Mouse (Mus musculus): ENCODE data around the gene Ncoa5.

The Ncoa5 gene

DNA sequence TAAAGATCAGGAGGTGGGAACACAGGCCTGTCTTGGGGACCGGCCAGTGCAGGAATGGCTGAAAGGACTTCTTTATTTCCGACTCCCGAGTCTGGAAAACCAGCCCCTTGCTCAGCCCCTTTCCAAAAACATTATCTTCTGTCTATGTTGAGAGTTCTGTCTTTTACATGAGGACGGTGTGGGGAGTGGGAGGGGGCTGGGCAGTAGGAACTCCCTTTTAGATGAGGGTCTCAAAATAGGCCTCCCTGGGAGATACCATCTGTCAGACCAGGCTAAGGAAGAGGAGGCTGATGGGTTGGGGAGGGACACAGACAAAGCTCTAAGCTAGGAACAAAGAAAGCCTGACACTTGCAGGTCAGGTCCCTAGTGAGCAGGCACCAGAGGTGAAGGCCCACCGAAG lies 14.4 kb upstream of the Ncoa5 start:
- ATAC-seq (ENCODE audit: low TSS enrichment), result no peak

DNA sequence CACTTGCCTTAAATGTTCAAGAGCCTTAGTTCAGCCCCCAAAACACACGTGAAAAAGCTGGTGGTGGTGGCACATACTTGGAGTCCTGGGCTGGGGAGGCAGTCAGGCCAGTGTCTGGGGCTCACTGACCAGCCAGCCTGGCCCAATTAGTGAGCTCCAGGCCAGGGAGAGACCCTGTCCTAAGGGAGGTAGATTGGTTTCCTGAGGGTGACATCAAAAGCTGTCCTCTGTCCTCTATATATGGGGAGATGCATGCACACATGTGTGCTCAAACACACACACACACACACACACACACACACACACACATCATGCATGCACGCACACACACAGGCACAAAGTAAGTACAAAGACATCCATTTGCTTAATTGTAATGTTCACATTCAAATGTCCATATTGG lies 9.1 kb upstream of the Ncoa5 start:
- ATAC-seq (ENCODE audit: low TSS enrichment), result no peak

DNA sequence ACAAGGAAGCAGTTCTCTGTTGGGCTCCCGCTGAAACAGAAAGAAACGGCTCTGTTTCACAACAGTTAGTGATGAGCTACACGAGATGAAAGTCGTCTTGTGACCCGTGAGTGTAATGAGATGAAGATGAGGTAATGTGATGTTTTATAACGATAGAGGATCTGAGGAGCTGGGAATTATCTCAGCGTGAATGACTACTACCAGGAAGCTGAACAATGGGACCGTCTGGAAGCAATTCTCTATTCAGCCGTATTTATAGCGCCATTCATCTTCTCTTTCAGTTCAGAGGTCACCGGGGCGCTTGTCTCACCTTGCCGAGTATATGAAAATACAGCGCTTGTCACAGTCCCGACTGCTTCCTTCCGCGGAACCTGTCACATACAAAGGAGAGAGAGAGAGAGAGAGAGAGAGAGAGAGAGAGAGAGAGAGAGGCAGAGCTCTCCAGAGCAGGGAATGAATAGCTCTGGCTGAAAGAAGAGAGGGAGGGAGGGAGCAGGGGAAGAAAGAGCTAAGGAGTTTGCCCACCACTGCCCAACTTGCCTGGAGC lies 8.5 kb upstream of the Ncoa5 start:
- peak; percentile 41; the same call in 1 of the 2 replicates for ATAC-seq (ENCODE audit: low TSS enrichment)

DNA sequence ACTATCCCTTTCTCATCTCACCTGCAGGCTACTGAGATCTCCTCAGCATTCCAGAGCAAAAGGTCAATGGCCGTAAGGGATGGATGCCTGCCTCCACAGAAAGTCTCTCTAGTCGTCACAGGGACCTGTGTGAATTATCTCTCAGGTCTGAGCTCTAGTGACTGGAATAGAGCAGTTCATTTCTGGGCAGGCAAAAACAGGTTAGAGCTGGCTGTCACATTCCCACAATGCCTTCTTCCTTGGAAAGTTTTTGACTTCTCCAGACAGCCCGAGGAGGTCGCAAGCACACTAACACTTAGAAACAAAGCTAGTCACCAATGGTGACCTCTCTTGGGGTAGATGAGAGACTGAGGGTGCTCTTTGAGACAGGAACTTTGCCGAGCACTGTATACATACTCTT lies 7.5 kb upstream of the Ncoa5 start:
- ATAC-seq (ENCODE audit: low TSS enrichment), result no peak

DNA sequence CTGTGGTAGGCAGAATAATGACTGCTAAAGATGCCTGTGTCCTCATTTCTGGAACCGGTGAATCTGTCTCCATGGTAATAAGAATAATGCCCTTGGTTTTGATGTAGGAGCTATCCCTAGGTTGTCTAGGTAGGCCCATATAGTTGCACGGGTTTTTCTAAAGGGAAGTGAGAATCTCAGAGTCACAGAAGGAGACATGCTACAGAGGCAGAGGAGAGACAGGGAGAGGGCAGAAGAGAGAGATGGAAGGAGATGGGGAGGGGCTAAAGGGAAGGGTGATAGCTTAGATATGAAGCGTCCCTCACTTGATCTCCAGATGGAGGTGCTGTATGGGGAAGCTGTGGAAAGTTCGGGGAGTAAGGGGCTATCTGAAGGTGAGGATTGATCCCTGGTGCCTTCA lies 2.7 kb upstream of the Ncoa5 start:
- ATAC-seq (ENCODE audit: low TSS enrichment), result no peak

DNA sequence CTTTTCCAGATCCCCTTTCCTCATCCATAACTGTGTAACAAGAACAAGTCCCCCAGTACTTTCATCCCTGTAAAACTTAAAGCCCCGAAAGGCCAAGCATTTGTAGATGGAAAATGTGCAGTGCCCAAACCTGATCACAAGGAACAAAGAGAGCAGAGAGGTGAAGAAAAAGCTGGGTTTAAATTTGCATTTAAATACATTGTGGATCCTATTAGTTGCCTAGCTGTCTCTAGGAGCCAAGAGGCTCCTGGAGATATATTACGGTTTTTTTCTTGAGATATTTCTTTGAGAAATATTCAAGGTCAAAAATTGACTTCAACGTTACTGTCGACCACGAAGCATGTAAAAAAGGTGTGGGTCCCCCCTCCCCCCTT lies 378 bp upstream of the Ncoa5 start:
- no peak for ATAC-seq (ENCODE audit: low TSS enrichment)

DNA sequence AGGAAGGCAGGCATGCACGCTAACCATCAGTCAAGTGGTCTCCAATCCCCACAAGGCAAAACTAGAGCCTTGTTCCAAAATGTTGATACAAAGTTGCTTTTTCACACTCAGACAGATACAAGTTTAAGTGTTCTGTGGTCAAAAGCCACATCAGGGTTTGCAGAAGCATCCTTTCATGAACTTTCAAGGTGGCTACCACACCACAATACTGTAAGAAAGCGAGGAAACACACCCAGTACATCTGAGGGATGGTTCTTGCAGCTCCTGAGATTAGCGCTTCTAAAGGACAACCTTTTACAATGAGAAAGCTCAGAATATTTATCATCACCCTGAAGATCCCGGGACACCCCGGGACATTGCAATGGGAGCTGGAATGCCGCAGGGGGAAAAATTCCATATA lies 1.4 kb downstream of the Ncoa5 start:
- no peak for ATAC-seq (ENCODE audit: low TSS enrichment)

DNA sequence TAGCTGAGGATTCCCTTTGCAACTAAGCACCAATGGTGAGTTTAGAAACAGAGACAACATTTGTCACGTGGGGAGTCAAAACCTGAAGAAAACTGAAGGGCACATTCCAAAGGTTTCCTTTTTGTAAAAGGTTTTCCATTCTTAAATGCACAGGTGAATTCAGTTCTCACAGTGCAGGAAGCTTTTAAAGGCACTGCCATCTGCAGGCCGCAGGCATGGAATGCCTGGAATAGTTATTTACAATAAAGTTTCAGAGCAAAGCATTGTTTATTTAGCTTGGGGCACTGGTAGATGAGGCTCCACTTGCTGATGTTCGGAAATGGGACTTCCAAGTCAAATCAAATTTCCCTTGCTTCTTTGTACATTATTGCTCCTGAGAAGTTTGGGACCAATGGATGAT lies 2.1 kb downstream of the Ncoa5 start:
- ATAC-seq (ENCODE audit: low TSS enrichment), result no peak

DNA sequence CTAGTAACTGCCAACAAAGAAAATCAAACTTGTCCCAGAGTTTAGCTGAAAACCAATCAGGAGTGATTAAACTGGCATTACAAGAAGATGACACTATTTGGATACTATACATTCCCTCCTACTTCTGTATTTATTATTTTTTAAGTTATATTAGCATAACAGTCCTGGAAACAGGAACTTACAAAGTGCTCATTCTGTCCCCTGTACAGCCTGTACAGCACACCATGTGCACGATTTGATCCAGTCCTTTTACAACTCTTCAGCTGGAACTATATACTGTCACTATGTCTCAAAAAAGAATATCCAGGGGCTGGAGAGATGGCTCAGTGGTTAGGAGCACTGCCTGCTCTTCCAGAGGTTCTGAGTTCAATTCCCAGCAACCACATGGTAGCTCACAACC lies 7.5 kb downstream of the Ncoa5 start:
- no peak for ATAC-seq (ENCODE audit: low TSS enrichment)

DNA sequence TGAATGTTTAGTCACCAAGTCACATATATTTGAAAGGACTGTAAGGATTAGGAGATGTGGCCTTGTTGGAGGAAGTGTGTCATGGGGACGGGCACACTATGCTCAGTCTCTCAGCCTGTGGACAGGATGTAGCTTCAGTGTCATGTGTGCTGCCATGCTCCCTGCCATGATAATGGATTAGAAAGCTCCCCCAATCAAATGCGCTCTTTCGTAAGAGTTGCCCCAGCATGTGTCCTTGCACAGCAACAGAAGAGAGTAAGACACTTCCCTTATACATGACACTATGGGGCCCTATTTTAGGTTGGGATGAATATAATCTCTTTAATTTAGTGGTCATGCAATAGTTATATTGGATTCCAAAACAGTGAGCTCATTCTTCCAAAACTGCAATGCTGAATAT lies 14.2 kb downstream of the Ncoa5 start:
- no peak for ATAC-seq (ENCODE audit: low TSS enrichment)

DNA sequence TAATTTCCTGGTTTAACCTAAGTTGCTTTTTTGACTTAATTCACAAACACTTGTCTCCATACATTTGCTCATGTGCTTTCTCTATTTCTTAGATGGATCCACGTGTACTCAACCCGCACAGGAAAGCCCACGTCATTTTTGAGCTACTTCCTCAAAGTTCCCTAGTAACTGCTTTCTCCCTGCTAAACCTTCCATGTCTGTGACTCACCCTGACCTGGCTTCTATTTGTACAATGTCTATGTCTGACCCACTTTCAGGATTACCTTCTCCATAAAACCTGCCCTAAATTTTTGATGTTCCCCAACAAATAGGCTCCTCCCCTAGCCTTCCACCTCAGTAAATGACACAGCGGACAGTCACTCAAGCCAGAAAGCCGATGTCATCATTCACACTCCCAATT lies 19.7 kb downstream of the Ncoa5 start:
- ATAC-seq (ENCODE audit: low TSS enrichment), result no peak

DNA sequence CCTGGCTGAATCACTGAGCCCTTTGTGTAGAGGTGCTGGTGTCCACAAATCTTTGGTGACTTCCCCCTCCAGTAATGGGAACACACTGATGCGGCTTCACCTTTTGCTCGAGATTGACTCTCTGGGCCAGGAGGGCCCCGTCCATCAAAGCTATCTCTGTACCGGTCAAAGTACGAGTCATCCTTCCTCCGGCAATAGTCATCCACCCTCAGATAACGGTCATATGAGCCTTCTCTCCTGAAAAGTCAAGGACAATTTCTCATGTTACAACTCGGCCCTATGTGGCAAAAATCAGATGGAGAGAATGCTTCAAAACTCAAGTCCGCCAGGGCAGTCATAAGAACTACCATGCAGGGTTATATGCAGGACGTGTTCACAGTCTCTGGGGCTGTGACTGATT lies 24.3 kb downstream of the Ncoa5 start:
- no peak for ATAC-seq (ENCODE audit: low TSS enrichment)

DNA sequence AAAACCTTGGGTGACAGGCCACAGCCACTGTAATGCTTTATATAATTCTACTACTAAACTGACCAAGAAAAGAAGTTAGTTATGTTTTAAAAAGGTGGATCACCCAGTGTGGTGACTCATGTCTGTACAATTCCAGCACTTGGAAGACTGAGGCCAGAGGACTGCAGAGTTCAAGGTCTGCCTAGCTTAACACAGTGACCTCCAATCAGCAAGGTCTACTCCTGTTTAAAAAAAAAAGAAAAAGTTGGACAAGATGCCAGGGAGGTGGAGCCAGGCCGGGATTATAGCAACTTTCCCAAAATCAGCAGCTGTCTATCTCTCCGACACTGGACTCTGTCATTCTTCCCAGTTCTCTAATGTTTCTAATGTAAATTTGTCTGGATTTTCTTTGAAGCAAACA lies 25.1 kb downstream of the Ncoa5 start:
- ATAC-seq (ENCODE audit: low TSS enrichment), result no peak

DNA sequence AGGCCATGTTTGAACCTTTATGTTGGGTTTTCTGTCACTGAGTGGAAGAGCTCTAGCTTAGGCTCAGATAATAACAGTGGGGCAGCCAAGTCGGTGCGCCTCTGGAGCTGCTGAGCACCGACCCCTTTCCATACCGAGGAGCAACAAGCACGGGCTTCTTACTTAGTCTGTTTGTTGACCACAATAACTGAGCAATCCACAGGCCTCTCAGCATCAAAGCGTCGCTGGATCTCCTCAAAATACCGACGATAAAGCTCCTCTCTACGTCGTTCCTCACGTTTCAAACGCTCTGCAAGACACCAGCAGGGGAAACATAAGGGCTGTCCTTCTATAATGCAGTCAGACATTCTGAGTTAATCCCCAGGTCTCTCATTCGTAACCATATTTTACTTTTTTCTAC lies 25.5 kb downstream of the Ncoa5 start:
- ATAC-seq (ENCODE audit: low TSS enrichment), result no peak

DNA sequence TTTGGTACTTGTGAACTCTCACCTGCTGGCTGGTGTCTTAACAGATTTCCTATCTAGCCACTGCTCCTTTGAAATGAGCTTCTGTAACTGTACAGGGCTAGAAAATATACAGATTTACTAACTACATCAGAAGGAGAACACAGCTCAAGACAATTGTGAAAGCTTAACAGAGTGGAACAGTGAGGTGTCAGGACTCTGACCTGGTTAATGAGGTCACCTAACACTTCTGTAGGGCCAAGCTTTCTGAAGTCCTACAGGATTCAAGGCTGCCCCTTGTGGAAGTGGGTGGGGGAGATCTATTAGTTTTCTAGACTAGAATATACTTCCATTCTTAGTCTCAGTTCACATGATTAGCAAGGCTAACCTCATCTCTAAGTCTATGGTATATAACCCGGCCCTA lies 26.7 kb downstream of the Ncoa5 start:
- no peak for ATAC-seq (ENCODE audit: low TSS enrichment)

DNA sequence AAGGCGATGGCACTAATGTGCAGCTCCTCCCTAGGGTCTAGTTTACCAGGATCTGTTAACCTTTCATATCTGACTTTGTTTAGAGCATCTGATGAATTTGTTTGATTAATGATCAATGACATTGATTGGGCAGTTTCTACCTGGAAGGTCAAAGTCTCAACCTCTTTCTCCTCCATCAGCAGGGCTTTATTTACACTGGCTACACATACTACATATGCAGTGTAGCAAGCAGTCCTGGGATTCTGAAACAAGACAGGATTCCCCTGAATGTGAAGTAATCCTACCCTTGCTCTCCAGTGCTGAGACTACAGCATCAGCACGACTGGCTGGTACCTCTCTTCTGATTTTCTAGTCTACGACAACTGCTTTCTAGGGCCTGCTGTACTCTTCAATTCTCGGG lies 27.9 kb downstream of the Ncoa5 start:
- ATAC-seq (ENCODE audit: low TSS enrichment), result no peak

DNA sequence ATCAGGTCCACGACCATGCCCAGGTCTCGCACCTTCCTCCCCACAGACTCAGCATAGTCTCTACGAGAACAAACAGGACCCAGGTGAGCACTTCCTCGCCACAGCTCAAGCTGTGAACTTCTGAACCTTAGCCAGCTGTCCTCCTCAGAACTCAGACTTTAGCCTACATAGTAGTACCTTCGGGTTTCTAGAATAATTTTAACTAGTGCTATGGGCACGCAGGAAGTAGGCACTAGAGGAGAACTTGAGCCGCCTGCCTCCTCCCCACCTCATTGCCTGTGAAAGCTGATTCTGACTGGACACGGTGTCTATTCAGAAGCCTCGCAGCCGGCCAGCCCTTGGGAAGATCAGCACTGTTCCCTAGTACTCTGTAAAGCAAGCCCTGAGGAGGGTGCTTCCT lies 30.4 kb downstream of the Ncoa5 start:
- no peak for ATAC-seq (ENCODE audit: low TSS enrichment)

DNA sequence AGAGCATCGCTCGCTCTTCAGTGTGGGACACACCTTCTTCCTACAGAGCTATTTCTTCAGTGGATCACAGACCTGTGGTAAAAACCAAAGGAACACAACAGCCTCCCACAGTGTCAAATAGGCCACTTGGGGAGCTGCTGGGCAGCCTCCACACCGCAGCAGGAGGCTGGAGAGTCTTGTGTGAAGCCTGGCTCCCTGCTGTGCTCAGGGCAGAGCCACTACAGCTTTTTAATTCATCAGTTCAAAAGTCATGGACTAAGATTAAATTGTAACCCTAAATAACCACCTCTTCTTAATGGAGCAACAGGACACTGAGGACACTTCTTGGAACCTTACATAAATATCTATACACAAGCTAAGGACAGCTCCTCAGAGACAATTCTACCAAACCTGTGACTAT lies 31.6 kb downstream of the Ncoa5 start:
- ATAC-seq (ENCODE audit: low TSS enrichment), result no peak

DNA sequence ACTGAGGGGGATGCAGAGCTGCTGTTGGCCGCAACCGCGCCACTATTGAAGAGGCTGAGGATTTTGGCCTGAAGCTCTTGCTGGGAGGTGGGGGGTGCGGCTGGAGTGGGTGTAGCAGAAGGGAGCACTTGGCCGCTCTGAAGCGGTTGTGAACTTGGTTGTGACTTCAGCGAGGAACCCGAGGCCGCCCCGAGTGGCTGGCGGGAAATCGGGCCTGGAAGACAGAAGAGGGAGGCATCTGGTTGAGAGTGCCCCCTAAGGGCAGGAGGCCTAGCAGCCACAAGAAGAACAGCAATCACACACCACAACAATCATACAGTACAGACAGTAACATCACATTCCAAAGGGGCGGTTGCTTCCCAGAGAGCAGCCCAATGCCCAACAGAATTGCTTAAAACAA lies 32.7 kb downstream of the Ncoa5 start:
- 0 out of 2 replicates have a peak, but pooled peaks have one; percentile 8 for ATAC-seq (ENCODE audit: low TSS enrichment)

DNA sequence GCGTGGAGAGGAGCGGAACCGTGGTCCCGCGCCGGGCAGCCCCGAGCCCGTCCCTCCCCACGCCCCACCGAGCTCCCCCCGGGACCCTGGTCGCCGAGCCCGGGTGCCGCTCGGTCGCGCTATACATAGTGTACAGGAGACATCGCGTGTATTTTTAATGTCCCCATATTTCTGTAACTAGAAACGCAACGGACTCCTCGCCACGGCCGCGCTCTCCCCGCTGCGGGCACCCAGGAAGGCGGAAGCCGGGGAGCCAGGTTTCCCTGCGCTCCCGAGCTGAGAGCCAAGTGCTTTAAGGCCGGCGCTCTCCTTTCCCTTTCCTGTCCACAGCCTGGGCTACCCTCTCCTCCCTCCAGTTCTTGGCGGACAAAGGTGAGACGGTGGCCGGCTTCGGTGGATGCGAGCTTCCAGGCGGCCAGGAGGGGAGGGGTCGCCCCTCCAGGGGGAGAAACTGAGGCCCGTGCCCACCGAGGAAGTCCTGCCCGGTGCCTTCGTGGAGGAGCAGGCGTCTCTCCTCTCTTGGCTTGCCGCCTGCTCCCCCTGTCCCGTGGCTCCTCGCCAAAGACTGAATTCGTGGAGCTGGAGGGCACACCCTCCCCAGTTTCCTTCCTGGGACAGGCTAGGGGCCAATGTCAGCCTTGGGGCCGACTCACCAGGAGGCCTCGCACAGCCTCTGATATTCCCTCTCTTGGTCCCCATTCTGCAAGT lies 36.8 kb downstream of the Ncoa5 start:
- ATAC-seq (ENCODE audit: low TSS enrichment), result no peak

DNA sequence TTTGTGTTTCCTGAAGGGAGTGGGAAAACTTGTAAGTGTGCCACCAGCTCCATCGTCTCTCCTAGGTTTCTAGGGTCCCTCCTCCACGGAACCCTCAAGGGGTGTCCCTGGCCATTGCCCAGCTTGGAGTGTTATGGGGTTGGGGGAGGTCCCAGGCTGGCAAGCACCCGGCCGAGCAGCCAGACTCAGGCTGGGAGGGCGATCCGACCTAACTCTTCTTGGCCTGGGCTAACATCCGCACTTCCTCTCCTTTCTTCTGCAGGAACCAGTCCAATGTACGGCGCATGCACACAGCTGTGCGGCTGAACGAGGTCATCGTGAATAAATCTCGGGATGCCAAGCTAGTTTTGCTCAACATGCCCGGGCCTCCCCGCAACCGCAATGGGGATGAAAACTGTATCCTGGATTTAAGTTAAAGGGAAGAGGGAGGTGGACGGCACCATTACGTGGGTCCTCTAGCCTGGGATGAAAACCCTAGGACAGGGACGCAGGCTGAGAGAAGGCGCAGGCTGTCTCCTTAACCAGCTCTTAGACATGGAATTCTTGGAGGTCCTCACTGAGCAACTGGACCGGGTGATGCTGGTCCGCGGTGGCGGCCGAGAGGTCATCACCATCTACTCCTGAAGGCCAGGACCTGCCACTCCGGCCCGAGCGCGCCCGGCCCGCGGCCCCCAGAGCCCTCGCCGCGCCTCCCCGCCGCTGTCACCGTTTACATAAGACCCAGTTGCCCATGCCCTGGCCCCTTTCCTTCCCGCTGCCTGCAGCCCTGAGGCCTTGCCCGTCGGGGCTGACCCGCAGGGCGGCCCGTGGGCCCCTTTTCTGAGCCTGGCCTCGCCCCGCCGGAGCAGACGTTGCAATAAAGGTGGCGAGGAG lies 37.6 kb downstream of the Ncoa5 start:
- no peak for ATAC-seq (ENCODE audit: low TSS enrichment)

DNA sequence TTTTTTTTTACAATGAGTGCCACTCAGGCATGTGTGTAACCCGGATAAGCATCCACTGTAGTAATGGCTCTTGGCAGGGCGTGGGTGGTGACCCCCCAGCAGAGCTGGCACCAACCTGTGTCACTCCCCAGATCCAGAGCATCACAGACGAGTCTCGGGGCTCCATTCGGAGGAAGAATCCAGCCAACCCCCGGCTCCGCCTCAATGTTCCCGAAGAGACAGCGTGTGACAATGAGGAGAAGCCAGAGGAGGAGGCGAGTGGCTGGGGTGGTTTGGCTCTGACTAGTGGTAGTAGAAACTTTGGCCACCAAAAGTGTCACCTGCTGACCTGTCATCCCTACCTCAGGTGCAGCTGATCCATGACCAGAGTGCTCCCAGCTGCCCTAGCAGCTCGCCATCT lies 38.7 kb downstream of the Ncoa5 start:
- ATAC-seq (ENCODE audit: low TSS enrichment), result no peak
